Mouse (Mus musculus): ENCODE measurements at regions not wholly inside any gene's neighbourhood (a gene's known extent, or its start where the extent isn't known, plus 50 kb on each side); places are given as distances from the start of the nearest gene placed in this dataset.

DNA sequence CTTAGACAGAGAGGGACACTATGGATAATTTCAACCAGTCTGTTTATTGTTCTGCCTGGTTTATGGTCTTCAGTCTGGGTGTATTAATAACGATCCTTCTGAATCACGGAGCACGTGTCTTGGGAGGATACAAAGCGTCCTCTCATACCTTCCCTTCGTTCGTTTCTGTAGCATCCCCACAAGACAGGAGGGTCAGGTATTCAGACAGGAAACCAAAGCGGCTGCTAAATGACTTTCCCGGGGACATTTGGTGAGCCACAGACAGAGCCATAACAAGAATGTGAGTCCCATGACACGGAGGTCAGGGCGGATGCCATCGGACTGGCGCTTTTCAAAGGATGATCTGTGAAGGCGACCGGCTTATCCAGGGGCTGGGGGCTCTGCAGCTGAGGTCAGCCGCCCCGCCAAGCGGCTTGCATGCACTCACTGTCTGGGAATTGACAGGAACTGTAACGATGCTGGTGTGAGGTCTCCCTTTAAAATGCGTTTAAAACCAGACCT lies 120.9 kb upstream of the Lrig3 start:
- no peak for ATAC-seq (ENCODE audit: insufficient read depth, low read depth)
- Histone ChIP-seq H3K9me3 (replicated peaks; ENCODE audit: control insufficient read depth, low read length) (no peaks in the 10 kb centered on the region), H3K9ac (replicated peaks; ENCODE audit: low read depth, low read length) (no peak overlapping the region), H3K4me3 (ENCODE audit: low read depth, low read length) (0 out of 2 replicates have a peak overlapping the region, but pooled peaks have one; percentile 6), H3K27ac (ENCODE audit: low read depth) (no peak overlapping the region), H3K27me3 (ENCODE audit: control insufficient read depth, insufficient read depth, low read length) (peaks cover 8% of the 10 kb centered on the region; the same call in 1 of the 2 replicates), H3K36me3 (replicated peaks; ENCODE audit: control insufficient read depth, insufficient read depth, low read length) (no peaks in the 10 kb centered on the region), H3K4me2 (ENCODE audit: low read depth, low read length) (peak overlapping the region; percentile 27), H3K4me1 (ENCODE audit: control insufficient read depth, insufficient read depth) (no peaks in the 10 kb centered on the region)
- DNase-seq (ENCODE audit: low spot score) = no peak
- no peak for TF ChIP-seq EP300 (IDR thresholded peaks at IDR 0.05; ENCODE audit: low read depth)
- TF ChIP-seq CTCF (IDR thresholded peaks at IDR 0.05; ENCODE audit: low read depth) = no peak
- WGBS = 9% methylated on average over 19 of the region's 19 CpGs

DNA sequence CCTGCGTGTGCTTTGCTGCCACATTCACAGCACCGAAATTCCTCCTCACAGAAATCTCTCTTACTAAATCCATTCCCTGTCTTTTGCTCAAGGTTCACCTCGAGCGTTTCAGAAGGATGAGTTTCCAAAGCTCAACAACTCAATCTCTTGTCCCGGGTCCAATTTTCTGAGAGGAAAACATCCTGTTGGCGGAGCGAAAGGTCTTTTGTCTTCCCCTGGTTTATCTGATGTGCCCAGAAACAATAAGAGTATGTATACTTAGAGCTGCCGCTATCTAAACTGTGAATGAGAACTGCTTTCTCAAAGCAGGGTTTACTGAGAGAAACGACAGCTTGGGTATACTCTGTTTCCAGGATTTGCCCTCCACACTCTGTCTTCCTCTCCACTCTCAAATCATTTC lies 115.6 kb upstream of the Lrig3 start:
- Histone ChIP-seq H3K27ac (ENCODE audit: low read depth) (no peak overlapping the region), H3K36me3 (replicated peaks; ENCODE audit: control insufficient read depth, insufficient read depth, low read length) (no peaks in the 10 kb centered on the region), H3K4me3 (ENCODE audit: low read depth, low read length) (no peak overlapping the region), H3K4me1 (ENCODE audit: control insufficient read depth, insufficient read depth) (no peaks in the 10 kb centered on the region), H3K9me3 (replicated peaks; ENCODE audit: control insufficient read depth, low read length) (no peaks in the 10 kb centered on the region), H3K27me3 (ENCODE audit: control insufficient read depth, insufficient read depth, low read length) (peaks cover 8% of the 10 kb centered on the region; the same call in 1 of the 2 replicates), H3K4me2 (ENCODE audit: low read depth, low read length) (peak overlapping the region; percentile 12; the same call in 1 of the 2 replicates), H3K9ac (replicated peaks; ENCODE audit: low read depth, low read length) (no peak overlapping the region)
- ATAC-seq (ENCODE audit: insufficient read depth, low read depth) (no peak), DNase-seq (ENCODE audit: low spot score) (no peak)
- TF ChIP-seq EP300 (IDR thresholded peaks at IDR 0.05; ENCODE audit: low read depth) (no peak), CTCF (IDR thresholded peaks at IDR 0.05; ENCODE audit: low read depth) (no peak)
- WGBS = 40% methylated on average over 9 of the region's 9 CpGs

DNA sequence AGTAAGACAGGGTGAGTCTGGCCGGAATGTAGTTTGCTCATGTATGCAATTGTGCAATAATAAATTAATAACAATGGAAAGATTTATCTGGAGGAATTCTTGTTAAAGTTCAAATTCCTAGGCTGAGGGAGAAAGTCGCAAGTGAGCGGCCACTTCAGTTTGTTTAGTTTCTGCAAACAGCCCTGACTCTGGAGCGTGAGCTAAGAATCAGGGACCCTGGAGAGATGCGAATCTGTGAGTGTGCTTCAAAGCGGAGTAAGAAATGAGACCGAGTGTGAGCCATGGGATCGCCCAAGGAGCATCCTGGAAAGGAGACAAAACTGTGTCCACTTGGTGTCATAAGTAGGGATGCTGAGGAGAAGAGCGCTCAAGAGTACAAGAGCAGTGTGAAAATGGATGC lies 104.2 kb upstream of the Lrig3 start:
- Histone ChIP-seq H3K36me3 (replicated peaks; ENCODE audit: control insufficient read depth, insufficient read depth, low read length) (no peaks in the 10 kb centered on the region), H3K27ac (ENCODE audit: low read depth) (no peak overlapping the region), H3K4me2 (ENCODE audit: low read depth, low read length) (no peak overlapping the region), H3K4me1 (ENCODE audit: control insufficient read depth, insufficient read depth) (no peaks in the 10 kb centered on the region), H3K27me3 (ENCODE audit: control insufficient read depth, insufficient read depth, low read length) (peaks cover 5% of the 10 kb centered on the region; the same call in 1 of the 2 replicates), H3K4me3 (ENCODE audit: low read depth, low read length) (no peak overlapping the region), H3K9me3 (replicated peaks; ENCODE audit: control insufficient read depth, low read length) (no peaks in the 10 kb centered on the region), H3K9ac (replicated peaks; ENCODE audit: low read depth, low read length) (no peak overlapping the region)
- DNase-seq (ENCODE audit: low spot score) (no peak), ATAC-seq (ENCODE audit: insufficient read depth, low read depth) (no peak)
- 76% methylated on average over 9 of the region's 9 CpGs for WGBS
- TF ChIP-seq EP300 (IDR thresholded peaks at IDR 0.05; ENCODE audit: low read depth) = no peak
- no peak for TF ChIP-seq CTCF (IDR thresholded peaks at IDR 0.05; ENCODE audit: low read depth)

DNA sequence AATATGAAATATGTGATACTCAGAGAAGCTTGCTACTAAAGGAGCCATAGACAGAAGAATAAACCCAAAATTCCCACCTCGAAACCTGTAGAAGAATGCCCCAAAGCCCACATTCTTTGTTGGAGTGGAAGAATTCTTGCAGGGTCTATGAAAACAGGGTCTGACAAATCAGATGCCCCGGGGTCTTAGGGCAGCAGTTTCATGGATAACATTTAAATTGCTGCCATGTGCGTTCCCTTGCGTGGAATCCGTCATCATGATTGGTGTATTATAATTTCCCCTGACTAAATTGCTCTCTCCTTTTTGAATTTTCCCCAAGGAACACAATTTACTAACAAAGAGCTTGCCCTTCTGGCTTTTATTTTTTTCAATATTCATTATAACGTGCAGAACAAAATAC lies 99.6 kb upstream of the Lrig3 start:
- Histone ChIP-seq H3K9ac (replicated peaks; ENCODE audit: low read depth, low read length) (no peak overlapping the region), H3K9me3 (replicated peaks; ENCODE audit: control insufficient read depth, low read length) (no peaks in the 10 kb centered on the region), H3K27me3 (ENCODE audit: control insufficient read depth, insufficient read depth, low read length) (no peaks in the 10 kb centered on the region), H3K4me3 (ENCODE audit: low read depth, low read length) (no peak overlapping the region), H3K4me2 (ENCODE audit: low read depth, low read length) (no peak overlapping the region), H3K27ac (ENCODE audit: low read depth) (no peak overlapping the region), H3K4me1 (ENCODE audit: control insufficient read depth, insufficient read depth) (no peaks in the 10 kb centered on the region), H3K36me3 (replicated peaks; ENCODE audit: control insufficient read depth, insufficient read depth, low read length) (no peaks in the 10 kb centered on the region)
- DNase-seq (ENCODE audit: low spot score) (no peak), ATAC-seq (ENCODE audit: insufficient read depth, low read depth) (no peak)
- 75% methylated on average over 6 of the region's 6 CpGs for WGBS
- TF ChIP-seq EP300 (IDR thresholded peaks at IDR 0.05; ENCODE audit: low read depth) = no peak
- TF ChIP-seq CTCF (IDR thresholded peaks at IDR 0.05; ENCODE audit: low read depth) = no peak

- no peaks in the 10 kb centered on the region for H3K36me3 ChIP-seq (replicated peaks; ENCODE audit: control insufficient read depth, insufficient read depth, low read length)
Observed at GRCm38 (mm10) chr10:125884563-125884962, 81.4 kb upstream of the Lrig3 start.

GRCm38 (mm10) chr10:125885796-125886195 lies 80.2 kb upstream of the Lrig3 start:
- H3K36me3 ChIP-seq (replicated peaks; ENCODE audit: control insufficient read depth, insufficient read depth, low read length) = no peaks in the 10 kb centered on the region
- no peak overlapping the region for H3K9ac ChIP-seq (replicated peaks; ENCODE audit: low read depth, low read length)
- H3K27ac ChIP-seq (ENCODE audit: low read depth) = no peak overlapping the region
- no peak for ATAC-seq (ENCODE audit: insufficient read depth, low read depth)
- 48% methylated on average over 6 of the region's 6 CpGs for WGBS
- no peak overlapping the region for H3K4me2 ChIP-seq (ENCODE audit: low read depth, low read length)
- TF ChIP-seq EP300 (IDR thresholded peaks at IDR 0.05; ENCODE audit: low read depth) (no peak), CTCF (IDR thresholded peaks at IDR 0.05; ENCODE audit: low read depth) (no peak)
- no peak for DNase-seq (ENCODE audit: low spot score)
- H3K4me3 ChIP-seq (ENCODE audit: low read depth, low read length) = no peak overlapping the region
- H3K4me1 ChIP-seq (ENCODE audit: control insufficient read depth, insufficient read depth) = no peaks in the 10 kb centered on the region
- no peaks in the 10 kb centered on the region for H3K9me3 ChIP-seq (replicated peaks; ENCODE audit: control insufficient read depth, low read length)
- H3K27me3 ChIP-seq (ENCODE audit: control insufficient read depth, insufficient read depth, low read length) = no peaks in the 10 kb centered on the region

More at GRCm38 (mm10) chr10:125884563-125884962, 81.4 kb upstream of the Lrig3 start:
- Histone ChIP-seq H3K27ac (ENCODE audit: low read depth) (no peak overlapping the region), H3K9ac (replicated peaks; ENCODE audit: low read depth, low read length) (no peak overlapping the region), H3K4me3 (ENCODE audit: low read depth, low read length) (no peak overlapping the region), H3K4me2 (ENCODE audit: low read depth, low read length) (no peak overlapping the region), H3K4me1 (ENCODE audit: control insufficient read depth, insufficient read depth) (no peaks in the 10 kb centered on the region), H3K9me3 (replicated peaks; ENCODE audit: control insufficient read depth, low read length) (no peaks in the 10 kb centered on the region), H3K27me3 (ENCODE audit: control insufficient read depth, insufficient read depth, low read length) (no peaks in the 10 kb centered on the region)
- DNase-seq (ENCODE audit: low spot score) = no peak
- ATAC-seq (ENCODE audit: insufficient read depth, low read depth) = no peak
- TF ChIP-seq EP300 (IDR thresholded peaks at IDR 0.05; ENCODE audit: low read depth) (no peak), CTCF (IDR thresholded peaks at IDR 0.05; ENCODE audit: low read depth) (no peak)
- 76% methylated on average over 3 of the region's 3 CpGs for WGBS

Data from heart, postnatal 0 days (tissue).